Mouse (Mus musculus): ENCODE measurements around the gene Tmem132c.

Tmem132c gene

DNA sequence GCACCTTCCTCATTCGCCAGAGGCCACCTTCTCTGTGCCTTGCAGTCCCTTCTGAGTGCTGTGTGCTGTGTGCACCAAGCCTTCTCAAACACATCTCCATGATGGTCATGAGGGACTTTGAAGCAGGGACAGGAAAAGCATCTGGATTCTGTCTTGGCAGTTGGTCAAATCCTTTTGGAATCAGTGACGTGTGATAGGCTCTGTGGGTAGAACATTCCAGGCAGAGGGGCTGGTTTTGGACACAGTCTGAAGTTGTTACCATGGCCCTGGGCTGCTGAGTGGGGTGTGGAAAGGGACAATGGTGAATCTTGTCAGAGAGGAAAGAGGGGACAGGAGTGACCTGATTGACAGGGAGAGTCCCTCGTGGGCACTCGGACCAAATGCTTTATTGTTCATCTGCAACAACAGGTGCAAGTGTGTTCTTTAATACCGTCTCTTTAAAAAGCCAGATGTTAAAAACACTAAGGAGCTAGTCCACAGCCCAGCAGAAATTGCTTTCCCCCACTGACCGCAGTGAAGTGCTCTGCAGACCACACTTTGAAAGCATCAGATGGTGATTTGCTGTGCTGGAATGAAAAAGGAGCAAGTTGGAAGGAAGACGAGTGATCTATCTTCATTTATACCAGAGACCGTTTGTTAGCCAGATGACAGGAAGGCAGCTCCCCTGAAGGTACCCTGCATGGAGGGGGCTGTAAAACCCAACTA, 242.5 kb downstream of the Tmem132c start:
- DNase-seq (ENCODE audit: extremely low read depth, low read depth): no peak

DNA sequence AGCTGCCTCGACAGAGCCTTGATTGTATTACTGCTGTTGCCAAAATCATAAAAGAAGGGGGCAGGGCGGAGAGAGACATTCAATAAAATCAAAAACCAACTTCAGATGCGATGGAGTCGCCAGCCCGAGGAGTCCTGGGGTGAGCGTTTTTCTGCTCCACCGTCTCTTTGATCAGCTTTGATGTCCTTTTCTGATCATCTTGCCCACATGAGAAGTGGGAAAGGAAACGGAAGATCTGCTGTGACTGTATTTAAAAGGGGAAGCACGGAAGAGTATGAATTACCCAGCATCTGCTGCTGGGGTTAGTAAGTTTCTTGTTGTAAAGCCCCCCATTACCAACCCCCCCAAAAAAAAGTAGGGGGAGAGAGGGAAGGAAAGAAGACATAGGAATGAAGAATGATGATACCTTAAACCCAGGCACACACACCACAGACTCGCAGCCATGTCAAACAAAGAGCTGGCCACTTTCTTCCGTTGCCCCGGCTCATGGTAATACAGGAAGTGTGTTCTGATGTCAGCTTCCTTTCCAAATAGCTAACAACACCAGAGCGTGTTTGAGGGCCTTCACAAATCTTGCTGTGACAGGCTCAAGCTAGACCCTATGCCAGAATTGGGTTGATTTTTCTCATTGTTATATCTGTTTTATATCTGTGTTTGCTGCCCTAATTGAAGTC, 243.3 kb downstream of the Tmem132c start:
- no peak for DNase-seq (ENCODE audit: extremely low read depth, low read depth)

DNA sequence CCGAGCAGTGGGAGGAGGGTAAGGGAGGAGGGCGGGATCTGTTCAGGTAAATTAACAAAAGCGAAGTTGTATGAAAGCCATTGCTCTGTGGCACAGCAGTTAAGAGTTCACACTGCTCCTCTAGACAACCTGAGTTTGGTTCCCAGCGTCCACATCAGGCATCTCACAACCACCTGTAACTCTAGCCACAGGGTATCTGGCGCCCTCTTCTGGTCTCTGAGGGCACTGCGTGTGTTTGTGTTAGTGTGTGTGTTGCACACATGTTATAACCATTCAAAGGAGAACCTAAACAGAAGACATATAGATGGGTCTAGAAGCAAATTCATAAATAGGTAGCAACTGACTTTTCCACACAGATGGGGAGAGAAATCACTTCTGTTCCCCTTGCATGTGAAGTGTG, 245.6 kb downstream of the Tmem132c start:
- DNase-seq (ENCODE audit: extremely low read depth, low read depth): no peak

DNA sequence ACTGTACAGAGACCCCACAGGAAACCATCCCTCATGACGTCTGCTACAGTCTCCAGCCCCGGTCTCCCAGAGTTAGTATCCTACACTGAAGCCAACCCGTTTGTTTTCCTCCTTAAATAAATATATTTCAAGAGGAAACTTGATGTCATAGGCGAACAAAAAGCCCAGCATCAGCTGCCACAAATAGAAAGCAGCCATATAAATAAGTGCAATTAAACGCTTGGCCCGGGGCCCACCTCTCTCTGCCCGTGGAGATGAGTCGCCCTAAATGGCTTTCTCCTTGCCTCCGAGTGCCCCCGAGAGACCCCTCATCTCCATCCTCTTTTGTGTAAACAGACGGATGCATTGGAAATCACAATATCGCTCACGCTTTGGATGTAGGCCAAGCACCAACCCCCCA, 247.1 kb downstream of the Tmem132c start:
- DNase-seq (ENCODE audit: extremely low read depth, low read depth): no peak

DNA sequence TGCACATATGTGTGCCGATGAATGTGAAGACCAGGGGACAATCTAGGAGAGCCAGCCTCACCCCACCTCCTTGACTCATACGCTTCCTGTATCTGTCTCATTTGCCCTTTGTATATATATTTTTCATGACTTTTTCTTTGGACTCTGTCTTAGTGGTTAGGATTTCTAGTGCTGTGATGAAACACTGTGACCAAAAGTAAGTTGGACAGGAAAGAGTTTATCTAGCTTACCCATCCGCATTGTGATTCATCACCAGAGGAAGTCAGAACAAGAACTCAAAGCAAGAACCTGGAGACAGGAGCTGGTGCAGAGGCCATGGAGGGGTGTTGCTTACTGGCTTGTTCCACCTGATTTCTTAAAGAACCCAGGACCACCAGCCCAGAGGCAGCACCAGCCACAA, 250.1 kb downstream of the Tmem132c start:
- no peak for DNase-seq (ENCODE audit: extremely low read depth, low read depth)

DNA sequence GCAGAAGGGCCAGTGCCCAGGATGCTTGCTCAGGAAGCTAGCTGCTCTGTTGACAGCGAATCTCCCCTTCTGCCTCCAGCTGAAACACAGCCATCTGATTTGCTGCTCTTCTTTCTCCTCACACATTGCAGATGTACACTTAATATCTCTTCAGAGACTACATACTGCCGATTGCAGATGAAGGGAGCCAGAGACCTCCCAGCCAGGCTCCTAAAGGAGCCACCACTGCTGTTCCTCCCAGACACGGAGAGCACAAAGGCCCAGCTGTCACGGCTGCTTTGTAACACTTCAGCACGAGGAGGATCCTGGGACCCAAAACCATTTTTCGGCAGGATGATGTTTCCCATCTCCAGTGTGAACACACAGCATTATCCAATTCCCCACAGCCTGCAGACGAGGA, 255.3 kb downstream of the Tmem132c start:
- no peak for DNase-seq (ENCODE audit: extremely low read depth, low read depth)

DNA sequence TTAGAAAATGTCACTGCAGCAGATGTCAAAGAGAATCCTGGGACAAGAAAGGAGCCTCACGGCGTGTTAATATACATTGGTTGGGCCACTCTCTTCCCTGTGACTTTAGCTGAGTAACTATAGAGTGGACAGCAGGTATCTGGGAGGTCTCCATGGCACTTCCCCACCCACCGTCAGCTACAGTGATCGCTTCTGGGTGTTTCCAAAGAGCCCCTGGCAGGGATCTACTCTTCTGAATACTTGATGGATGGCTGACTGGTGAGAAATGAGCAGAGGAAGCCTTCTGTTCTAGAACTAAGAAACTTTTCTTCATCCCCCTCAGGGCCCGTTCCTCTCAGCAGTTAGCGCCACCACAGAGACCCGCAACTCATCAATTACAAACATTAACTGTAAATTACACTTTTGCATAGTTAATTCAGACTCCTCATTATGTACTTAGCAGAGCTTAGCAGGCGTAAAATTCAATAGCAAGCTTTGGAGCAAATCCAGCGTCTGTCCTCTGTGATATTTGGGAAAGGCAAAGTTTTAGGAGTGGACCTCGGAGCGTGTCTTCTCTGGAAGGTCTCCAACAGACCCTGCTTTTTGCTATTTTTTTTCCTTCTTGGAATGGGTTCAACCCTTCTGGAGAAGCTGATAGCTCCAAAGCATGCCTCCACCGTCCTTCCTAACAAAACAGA, 257.7 kb downstream of the Tmem132c start:
- no peak for DNase-seq (ENCODE audit: extremely low read depth, low read depth)

DNA sequence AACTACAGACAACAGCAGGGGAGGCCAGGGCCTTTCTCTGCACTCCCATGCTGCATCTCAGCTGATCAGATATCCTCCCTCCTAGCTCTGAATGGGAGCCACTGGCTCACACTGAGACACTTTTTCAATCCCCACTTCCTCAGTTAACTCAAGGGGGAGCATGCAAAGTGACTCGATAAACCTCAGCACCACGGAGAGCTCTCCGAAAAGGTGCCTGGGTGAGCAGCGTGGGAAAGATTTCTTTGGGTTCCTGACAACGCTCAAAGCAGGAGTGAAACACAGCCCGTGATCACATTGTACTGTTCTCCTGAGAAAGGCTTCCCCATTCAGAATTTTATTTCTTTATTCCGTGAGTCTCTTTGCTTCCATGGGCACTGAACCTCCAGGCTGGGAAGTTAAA, 261.2 kb downstream of the Tmem132c start:
- DNase-seq (ENCODE audit: extremely low read depth, low read depth): no peak

DNA sequence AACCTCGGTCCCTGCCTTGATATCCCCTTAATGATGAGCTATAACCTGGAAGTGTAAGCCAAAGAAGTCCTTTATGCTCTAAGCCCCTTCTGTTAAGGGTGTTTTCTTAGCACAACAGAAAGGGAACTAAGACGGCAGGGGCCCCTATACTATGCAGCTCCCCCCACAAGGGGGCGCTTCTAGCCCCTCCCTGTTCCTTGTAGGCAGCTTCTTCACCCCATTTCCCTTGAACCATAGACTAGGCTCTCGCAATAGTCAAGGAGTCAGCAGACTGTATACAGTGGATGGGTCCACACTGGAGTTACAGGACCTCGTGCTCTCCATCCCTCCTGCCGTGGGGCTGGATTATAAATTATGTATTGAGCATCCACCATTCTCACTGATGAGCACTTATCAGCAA, 264.1 kb downstream of the Tmem132c start:
- no peak for DNase-seq (ENCODE audit: extremely low read depth, low read depth)

DNA sequence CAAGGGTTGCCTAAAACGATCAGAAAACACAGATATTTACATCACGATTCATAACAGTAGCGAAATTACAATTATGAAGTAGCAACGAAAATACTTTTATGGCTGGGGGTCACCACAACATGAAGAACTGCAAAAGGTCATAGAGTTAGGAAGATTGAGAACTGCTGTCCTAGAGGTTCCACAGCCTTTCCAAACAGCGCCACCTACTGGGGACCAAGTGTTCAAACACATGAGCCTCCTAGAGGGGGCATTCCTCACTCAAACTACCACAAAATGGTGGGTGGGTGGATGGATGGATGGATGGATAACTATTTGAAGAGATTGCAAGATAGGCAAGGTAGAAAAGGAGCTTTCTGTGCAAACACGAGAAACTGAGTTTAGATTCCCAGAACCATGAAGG, 270.0 kb downstream of the Tmem132c start:
- no peak for DNase-seq (ENCODE audit: extremely low read depth, low read depth)

DNA sequence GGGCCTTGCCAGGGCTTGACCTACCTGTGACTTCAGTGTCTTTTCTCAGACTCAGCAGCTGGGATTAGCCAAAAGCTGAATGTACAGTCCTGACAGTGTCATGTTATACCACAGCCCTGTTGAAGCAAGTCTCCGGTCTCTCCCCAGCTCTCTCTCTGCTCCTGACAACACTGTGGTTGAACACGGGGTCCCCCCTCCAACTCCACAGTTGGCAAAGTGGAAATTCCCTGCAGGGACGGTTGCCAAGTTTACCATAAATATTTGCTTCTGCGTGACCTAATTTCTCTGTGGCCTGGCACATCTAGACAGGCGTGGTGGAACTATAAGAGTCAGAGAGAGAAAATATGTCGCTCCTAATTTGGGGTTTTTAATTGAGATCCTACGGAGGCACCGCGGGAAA, 274.4 kb downstream of the Tmem132c start:
- DNase-seq (ENCODE audit: extremely low read depth, low read depth): no peak

DNA sequence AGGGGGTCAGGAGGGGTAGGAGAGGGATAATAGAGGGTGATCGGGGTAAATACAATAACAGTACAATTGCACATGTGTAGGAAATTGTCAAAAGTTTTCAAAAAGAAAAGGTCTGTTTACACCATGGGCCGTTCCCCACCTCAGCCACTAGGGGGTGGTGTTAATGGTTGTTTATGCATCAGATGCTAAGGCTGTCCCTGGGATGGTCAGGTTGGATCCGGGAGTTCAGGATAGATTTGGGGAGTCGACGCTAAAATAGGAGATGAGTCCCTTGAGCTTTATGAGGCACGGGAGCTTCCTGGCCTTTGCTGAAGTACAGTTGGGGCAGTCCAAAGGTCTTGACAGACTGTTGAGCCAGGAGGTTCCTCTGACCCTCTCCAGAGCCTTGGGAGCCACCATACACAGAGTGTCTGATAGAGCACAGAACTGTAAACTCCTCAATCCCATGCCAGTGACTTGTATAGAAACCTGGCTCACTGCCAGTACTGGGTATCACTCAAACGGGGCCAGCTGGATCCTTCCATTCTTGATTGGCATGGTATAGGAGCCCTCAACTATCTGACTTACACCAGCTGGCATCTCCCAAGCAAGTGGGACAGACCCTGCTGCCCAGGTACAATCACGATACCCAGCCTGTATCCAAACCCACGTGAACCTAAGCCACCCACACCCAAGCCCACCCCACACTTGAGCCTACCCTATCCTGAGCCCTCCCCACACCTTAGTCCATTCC, 281.3 kb downstream of the Tmem132c start:
- DNase-seq (ENCODE audit: extremely low read depth, low read depth): no peak

DNA sequence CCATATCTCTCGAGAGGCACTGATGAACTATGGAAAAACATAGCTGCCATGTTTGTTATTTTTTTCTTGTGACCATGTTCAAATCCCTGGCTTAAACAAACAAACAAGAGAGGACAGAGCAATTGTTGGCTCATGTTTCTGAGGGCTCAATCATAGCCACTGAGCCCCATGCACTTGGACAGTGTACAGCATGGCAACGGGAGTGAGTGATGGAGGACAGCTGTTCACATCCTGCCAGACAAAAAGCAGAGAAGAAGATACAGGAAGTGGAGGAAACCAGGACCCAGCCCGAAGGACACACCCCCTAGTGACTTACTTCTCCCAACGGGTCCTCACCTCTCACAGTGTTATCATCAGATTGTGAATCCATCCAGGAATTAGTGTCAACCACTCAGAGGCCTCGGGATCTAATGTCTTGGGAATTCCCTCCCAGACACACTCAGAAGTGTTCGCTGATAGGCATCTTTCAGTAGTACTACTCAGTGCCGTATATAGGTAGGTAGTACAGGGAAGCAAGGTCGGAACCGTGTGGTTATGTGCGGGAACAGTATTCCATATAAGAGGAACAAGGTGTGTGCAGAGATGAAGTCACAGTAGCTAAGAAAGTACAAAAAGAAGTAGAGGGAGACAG, 285.9 kb downstream of the Tmem132c start:
- no peak for DNase-seq (ENCODE audit: extremely low read depth, low read depth)

DNA sequence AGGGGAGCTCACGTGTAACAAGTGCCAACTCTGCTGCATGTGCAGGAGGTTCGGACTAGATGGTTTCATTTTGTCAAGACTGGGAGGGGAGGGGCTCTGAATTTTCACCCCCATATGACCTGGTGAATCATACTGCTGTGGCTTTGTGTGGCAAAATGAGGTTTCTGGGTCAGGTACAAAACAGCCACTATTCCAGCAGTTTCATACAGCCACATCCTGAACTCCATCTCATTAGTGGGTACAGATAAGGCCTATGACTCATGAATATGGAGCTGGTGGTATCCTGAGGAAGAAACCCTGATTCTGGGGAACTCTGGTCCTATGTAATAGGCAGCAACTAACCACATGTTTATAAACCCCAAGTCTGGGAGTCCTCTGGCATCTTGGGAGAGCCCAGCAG, 295.9 kb downstream of the Tmem132c start:
- DNase-seq (ENCODE audit: extremely low read depth, low read depth): no peak

DNA sequence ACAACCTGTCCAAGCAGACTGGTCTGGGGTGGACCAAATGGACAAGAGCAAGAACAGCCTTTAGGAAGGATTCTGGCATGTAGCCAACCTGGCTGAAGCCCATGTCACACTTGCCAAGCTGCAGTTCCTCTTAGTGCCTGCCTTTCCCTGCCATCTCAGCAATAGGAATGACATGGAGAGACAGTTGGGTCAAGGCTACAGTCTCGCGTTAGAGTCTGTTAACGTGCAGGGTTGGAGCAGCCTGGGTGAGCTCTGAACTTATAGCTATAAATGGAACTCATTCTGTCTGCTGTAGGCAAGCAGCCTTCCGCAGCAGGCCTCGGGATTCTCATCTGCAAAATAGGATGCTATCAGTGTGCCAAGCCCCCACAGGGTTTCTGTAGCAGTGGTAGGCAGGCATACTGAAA, 305.0 kb downstream of the Tmem132c start:
- DNase-seq (ENCODE audit: extremely low read depth, low read depth): no peak

DNA sequence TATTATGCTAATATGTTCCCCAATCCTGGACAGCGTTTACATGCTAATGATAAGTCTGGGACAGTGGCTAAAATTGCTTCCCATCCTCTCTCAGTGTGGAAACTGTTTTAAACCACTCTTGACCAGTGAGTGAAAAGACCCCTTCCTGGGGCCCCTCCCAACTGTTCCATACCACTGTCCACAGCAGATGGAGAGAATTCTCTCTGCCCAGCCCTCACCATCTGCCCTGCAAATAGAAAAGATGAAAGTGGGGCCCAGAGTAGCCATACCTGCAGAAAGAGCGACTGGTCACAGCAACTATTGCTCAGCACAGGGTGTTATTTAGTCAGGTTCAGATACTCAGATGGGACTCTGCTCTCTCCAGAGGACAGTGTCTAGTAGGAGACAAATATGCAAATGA, 306.5 kb downstream of the Tmem132c start:
- no peak for DNase-seq (ENCODE audit: extremely low read depth, low read depth)

DNA sequence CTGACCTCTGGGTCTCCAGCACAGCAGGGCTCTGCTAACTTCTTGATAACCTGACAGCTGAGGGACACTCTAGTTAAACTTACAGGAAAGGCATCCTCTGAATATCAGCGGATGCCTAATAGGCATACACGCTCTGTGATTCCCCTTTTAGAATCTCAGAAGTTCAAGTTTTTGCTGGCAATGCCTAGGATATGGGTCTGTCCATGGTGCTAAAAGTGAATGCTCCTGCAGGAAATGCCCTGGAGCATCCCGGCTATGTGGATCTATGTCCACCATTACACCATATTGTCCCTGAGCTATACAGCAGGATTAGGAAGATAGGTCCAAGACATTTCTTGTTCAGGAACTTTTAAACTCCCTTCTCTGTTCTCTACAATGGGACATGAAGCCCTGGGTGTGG, 319.5 kb downstream of the Tmem132c start:
- DNase-seq (ENCODE audit: extremely low read depth, low read depth): no peak

DNA sequence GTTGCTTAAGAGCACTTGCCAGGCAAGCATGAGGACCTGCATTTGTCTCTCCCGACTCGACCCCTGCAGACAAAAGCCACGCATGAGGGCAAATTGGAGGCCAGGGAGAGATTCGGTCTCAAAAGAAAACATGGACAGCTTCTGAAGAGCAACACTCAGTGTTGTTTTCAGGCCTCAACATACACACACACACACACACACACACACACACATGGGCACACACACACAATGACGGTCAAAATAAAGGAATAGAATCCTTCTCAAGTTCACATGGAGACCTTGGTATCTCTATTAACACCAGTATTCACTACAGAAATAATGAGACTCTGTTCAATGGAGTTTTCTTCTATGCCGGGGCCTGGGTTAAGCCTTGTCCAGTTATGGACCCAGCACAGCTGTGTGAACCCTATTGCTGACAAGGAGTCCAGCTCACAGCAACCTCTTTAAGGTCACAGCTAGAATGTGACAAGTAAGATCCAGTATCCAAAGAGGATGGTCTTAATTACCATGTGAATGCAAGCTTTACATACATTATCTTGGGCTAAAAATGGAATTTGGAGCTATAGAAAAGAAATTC, 325.6 kb downstream of the Tmem132c start:
- DNase-seq (ENCODE audit: extremely low read depth, low read depth): no peak

DNA sequence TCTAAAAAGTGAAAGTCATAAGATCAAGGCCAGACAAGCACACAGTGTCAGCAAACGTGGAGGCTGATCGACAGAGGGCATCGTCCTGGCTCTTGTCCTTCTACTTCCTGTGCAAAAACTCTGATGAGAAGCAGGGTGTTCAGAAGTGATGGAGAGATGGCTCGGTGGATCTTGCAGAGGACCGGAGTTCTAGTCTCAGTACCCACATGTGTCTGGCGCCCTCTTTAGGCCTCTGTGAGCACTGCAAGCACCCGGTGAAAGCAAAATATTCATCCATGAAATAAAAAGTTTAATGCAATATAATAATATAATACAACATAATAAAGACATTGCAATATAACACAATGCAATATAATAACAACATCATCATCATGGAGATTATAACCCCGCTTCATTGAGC, 335.8 kb downstream of the Tmem132c start:
- no peak for DNase-seq (ENCODE audit: extremely low read depth, low read depth)

DNA sequence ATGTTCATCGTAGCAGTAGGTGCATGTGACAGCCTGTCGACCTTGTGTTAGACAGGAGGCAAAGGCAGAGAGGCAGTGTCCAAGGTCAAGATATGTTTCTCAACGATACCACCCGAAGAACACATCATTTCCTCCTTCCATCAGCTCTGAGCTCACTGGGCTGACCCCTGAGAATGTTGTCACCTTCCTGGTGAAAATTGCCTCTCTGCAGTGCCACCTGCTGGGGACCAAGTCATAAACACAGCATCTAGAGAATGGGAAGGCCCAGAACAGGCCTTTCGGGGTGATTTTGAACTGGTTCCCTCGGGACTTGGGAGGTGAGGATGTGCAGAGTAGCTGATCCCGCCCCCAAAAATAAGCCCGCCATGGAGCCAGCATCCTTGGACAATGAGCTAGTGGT, 342.1 kb downstream of the Tmem132c start:
- no peak for DNase-seq (ENCODE audit: extremely low read depth, low read depth)

DNA sequence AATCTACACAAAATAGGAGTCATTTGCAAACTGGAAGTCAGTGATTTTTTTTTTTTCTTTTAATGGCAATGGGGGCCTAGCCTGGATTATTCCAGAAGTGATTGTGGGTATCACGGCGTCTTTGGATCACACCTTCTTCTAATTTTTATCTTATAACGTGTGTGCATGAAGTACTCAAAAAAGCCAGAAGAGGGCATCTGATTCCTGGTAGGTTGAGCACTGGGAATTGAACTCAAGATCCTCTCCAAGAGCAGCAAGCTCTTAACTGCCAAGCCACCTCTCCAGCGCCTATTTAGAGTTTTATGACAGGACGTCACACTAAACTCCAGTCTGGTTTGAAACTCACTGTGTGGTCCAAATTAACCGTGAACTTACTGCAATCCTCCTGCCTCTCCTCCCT, 346.2 kb downstream of the Tmem132c start:
- DNase-seq (ENCODE audit: extremely low read depth, low read depth): no peak
